Mouse (Mus musculus) effector memory CD4-positive, alpha-beta T cell, adult 7 months (primary cell): ENCODE results near the gene Rad1. TPM values are rescaled to one million over a fixed set of nuclear protein-coding genes. Genes with fewer than 3 reads are reported as not detected.

Source experiments
- polyA plus RNA-seq: library from polyadenylated mRNA; unstranded; fragments of 100-300 nt; shearing (Covaris generic); gene quantifications from one replicate; pipeline ENCODE4 v1.2.1, GENCODE M21; 2017

Rad1 gene
- polyA plus RNA-seq, result 23.1 TPM

GRCm38 (mm10) chr15:10485484-10486364, at the start of gene Rad1, which contains the start of gene Brix1:
TSS of gene Rad1 (plus strand) at chr15:10486018.
TSS of gene Brix1 (minus strand) at chr15:10485947.

GRCm38 (mm10) chr15:10470151-10470831, 15.5 kb upstream of the Rad1 start, which contains the start of gene Dnajc21:
TSS of gene Dnajc21 (minus strand) at chr15:10470516.

Other genes starting within 250 kb of the Rad1 start
- gene Gm21973, start 160.6 kb upstream of the Rad1 start, polyA plus RNA-seq, result not detected
- 0.38 TPM for gene Agxt2, start 127.5 kb upstream of the Rad1 start, polyA plus RNA-seq
- gene Dnajc21, start 15.5 kb upstream of the Rad1 start, polyA plus RNA-seq, result 48.0 TPM
- 128 TPM for gene Brix1, start 71 bp upstream of the Rad1 start, polyA plus RNA-seq
- gene Ttc23l, start 72.7 kb downstream of the Rad1 start, polyA plus RNA-seq, result not detected
- 1.5 TPM for gene Rai14, start 228.6 kb downstream of the Rad1 start, polyA plus RNA-seq